Mouse (Mus musculus) limb, embryonic 14.5 days (tissue): ENCODE measurements around the gene Mapk14. TPM values are rescaled to one million over a fixed set of nuclear protein-coding genes. Genes with fewer than 3 reads are reported as not detected.

Experiments
- ATAC-seq: fragments of 200-750 bp; cut with Nextera tagmentation; 2 replicates; pipeline ENCODE4 v1.8.0; 2017; ENCODE audit warnings: low read depth, moderate number of reproducible peaks, moderate TSS enrichment; ENCODE audit not compliant: low FRiP score
- DNase-seq: peaks from one replicate; pipeline ENCODE4 v3.0.0-alpha.2; 2015; ENCODE audit warnings: low spot score
- H3K27ac ChIP-seq: fragments of 300-500 bp; sonication (generic); replicated peaks from 2 replicates; pipeline ENCODE4 v1.5.1; 2014; ENCODE audit warnings: low read depth, mild to moderate bottlenecking, low read length, moderate library complexity, mixed read lengths
- H3K27me3 ChIP-seq: fragments of 300-500 bp; sonication (generic); 2 replicates; pipeline ENCODE4 v1.6.1; 2014; ENCODE audit warnings: low read length, mixed read lengths; ENCODE audit not compliant: control insufficient read depth, insufficient read depth
- H3K36me3 ChIP-seq: fragments of 300-500 bp; sonication (generic); 2 replicates; pipeline ENCODE4 v1.6.1; 2014; ENCODE audit warnings: mild to moderate bottlenecking, low read length, moderate library complexity, mixed read lengths; ENCODE audit not compliant: control insufficient read depth, insufficient read depth
- H3K4me1 ChIP-seq: fragments of 300-500 bp; sonication (generic); 2 replicates; pipeline ENCODE4 v1.6.1; 2014; ENCODE audit warnings: antibody characterized with exemption, low read length, mixed read lengths; ENCODE audit not compliant: control insufficient read depth, insufficient read depth
- H3K4me2 ChIP-seq: fragments of 300-500 bp; sonication (generic); replicated peaks from 2 replicates; pipeline ENCODE4 v1.6.1; 2014; ENCODE audit warnings: low read depth, mild to moderate bottlenecking, low read length, moderate library complexity; ENCODE audit not compliant: severe bottlenecking
- H3K4me3 ChIP-seq: fragments of 300-500 bp; sonication (generic); replicated peaks from 2 replicates; pipeline ENCODE4 v1.5.1; 2014; ENCODE audit warnings: low read length
- H3K9ac ChIP-seq: fragments of 300-500 bp; sonication (generic); 2 replicates; pipeline ENCODE4 v1.6.1; 2014; ENCODE audit warnings: mild to moderate bottlenecking, low read depth, low read length, moderate library complexity; ENCODE audit not compliant: severe bottlenecking
- H3K9me3 ChIP-seq: fragments of 300-500 bp; sonication (generic); 2 replicates; pipeline ENCODE4 v1.6.1; 2016; ENCODE audit warnings: low read length; ENCODE audit not compliant: control insufficient read depth
- POLR2A ChIP-seq: fragments of 200-500 bp; IDR thresholded peaks from 2 replicates; pipeline ENCODE4 v1.8.0; 2012; ENCODE audit warnings: inconsistent platforms, mild to moderate bottlenecking, moderate library complexity, borderline replicate concordance; ENCODE audit not compliant: insufficient read depth, insufficient read length; ENCODE audit errors: extremely low read depth
- WGBS: fragments of 180-500 bp; shearing (Covaris S2); extraction: QIAGEN DNeasy Blood & Tissue Kit; methylation state at CpG from one replicate; pipeline ENCODE4 v1.1.7; 2014; 5-methylcytosine and 5-hydroxymethylcytosine counted together
- polyA plus RNA-seq, 2 experiments: library from polyadenylated mRNA; depleted of rRNA in 1 of 2; stranded (reverse) in 1 of 2; unstranded in 1 of 2; fragments of >200 nt; fragmentation: Nextera tagmentation in 1 of 2; extraction: Ambion mirVana in 1 of 2; gene quantifications; 2 replicates each; pipeline versions ENCODE4 v1.2.1 to v1.2.3; 2012 to 2014

The Mapk14 gene
- 74.1 and 76.6 TPM in 2 replicates for polyA plus RNA-seq (2012; rRNA removed)
- 53.8 and 58.0 TPM in 2 replicates for polyA plus RNA-seq (2014; fragmentation: Nextera tagmentation; extraction: Ambion mirVana)

- 1% methylated on average over 62 of the region's 86 CpGs for WGBS
- Histone ChIP-seq H3K4me1 (peaks cover 17% of the 10 kb centered on the region), H3K9ac (peak within 1 kb of the TSS; percentile 91), H3K9me3 (no peaks in the 10 kb centered on the region), H3K27ac (peak within 1 kb of the TSS; percentile 91), H3K4me2 (peak within 1 kb of the TSS; percentile 77), H3K4me3 (peak within 1 kb of the TSS; percentile 98), H3K36me3 (no peaks in the 10 kb centered on the region), H3K27me3 (0 out of 2 replicates have a peak, but pooled peaks cover 3% of the 10 kb centered on the region)
- TF ChIP-seq POLR2A = peak; percentile 96
- DNase-seq = peak; percentile 98
- ATAC-seq = peak; percentile 93
Observed at GRCm38 (mm10) chr17:28690776-28691686, at the start of gene Mapk14. Gene Mapk14, plus strand, starts transcription at chr17:28691329.

- DNase-seq (no peak), ATAC-seq (no peak)
- H3K9me3 ChIP-seq = no peaks in the 10 kb centered on the region
- no peaks in the 10 kb centered on the region for H3K27me3 ChIP-seq
- no peak overlapping the region for H3K4me2 ChIP-seq
- 42% methylated on average over 3 of the region's 3 CpGs for WGBS
- TF ChIP-seq POLR2A = no peak
- H3K4me1 ChIP-seq = no peaks in the 10 kb centered on the region
- H3K27ac ChIP-seq = no peak overlapping the region
- H3K36me3 ChIP-seq = no peaks in the 10 kb centered on the region
- no peak overlapping the region for H3K9ac ChIP-seq
- no peak overlapping the region for H3K4me3 ChIP-seq
Observed at GRCm38 (mm10) chr17:28643697-28644096, 47.4 kb upstream of the Mapk14 start.

GRCm38 (mm10) chr17:28644112-28644511 is 47.0 kb upstream of the Mapk14 start:
- ATAC-seq = no peak
- no peaks in the 10 kb centered on the region for H3K27me3 ChIP-seq
- H3K9ac ChIP-seq = no peak overlapping the region
- H3K9me3 ChIP-seq = no peaks in the 10 kb centered on the region
- H3K4me1 ChIP-seq = no peaks in the 10 kb centered on the region
- H3K36me3 ChIP-seq = no peaks in the 10 kb centered on the region
- DNase-seq = no peak
- no peak for TF ChIP-seq POLR2A
- no peak overlapping the region for H3K27ac ChIP-seq
- no peak overlapping the region for H3K4me3 ChIP-seq
- H3K4me2 ChIP-seq = no peak overlapping the region
- WGBS = 48% methylated on average over 4 of the region's 4 CpGs

GRCm38 (mm10) chr17:28646221-28646620 is 44.9 kb upstream of the Mapk14 start:
- H3K9ac ChIP-seq = no peak overlapping the region
- no peak overlapping the region for H3K27ac ChIP-seq
- DNase-seq (no peak), ATAC-seq (no peak)
- no peak for TF ChIP-seq POLR2A
- H3K27me3 ChIP-seq = no peaks in the 10 kb centered on the region
- no peaks in the 10 kb centered on the region for H3K9me3 ChIP-seq
- H3K4me3 ChIP-seq = no peak overlapping the region
- no peaks in the 10 kb centered on the region for H3K36me3 ChIP-seq
- H3K4me2 ChIP-seq = no peak overlapping the region
- 63% methylated on average over 3 of the region's 3 CpGs for WGBS
- H3K4me1 ChIP-seq = no peaks in the 10 kb centered on the region

GRCm38 (mm10) chr17:28648607-28649370 is 42.3 kb upstream of the Mapk14 start:
- no peaks in the 10 kb centered on the region for H3K36me3 ChIP-seq
- no peak overlapping the region for H3K27ac ChIP-seq
- ATAC-seq = no peak
- H3K4me3 ChIP-seq = no peak overlapping the region
- DNase-seq = no peak
- no peak overlapping the region for H3K4me2 ChIP-seq
- WGBS = 54% methylated on average over 6 of the region's 6 CpGs
- no peak overlapping the region for H3K9ac ChIP-seq
- H3K9me3 ChIP-seq = no peaks in the 10 kb centered on the region
- TF ChIP-seq POLR2A = no peak
- H3K4me1 ChIP-seq = no peaks in the 10 kb centered on the region
- H3K27me3 ChIP-seq = no peaks in the 10 kb centered on the region
